In genomic region chr7:46569509-46569908, GRCm38 (mm10) we compare ENCODE assay signal across 8 mouse cellular contexts.
DNase-seq lines count a peak whose midpoint lies in the region; ATAC-seq and TF ChIP-seq lines count a peak whose summit lies in the region.
"Not testable (repeated sequence)": the region's sequence is repeated elsewhere in the genome, so short reads cannot be mapped to it uniquely, and the experiment has no call there.

No protein-coding gene starts in this region.

- H3K27ac ChIP-seq in intestine, embryonic 14.5 days (ENCODE audit: low read depth); liver, adult 2 months (replicated peaks; ENCODE audit: insufficient read depth, low read depth, low read length); midbrain, postnatal 0 days (ENCODE audit: low read depth, low read length); thymus, adult 2 months (ENCODE audit: control insufficient read depth, insufficient read depth, low read length): not testable (repeated sequence)

- not testable (repeated sequence) for H3K4me1 ChIP-seq in intestine, embryonic 14.5 days (replicated peaks; ENCODE audit: control insufficient read depth, insufficient read depth, low read length); liver, adult 2 months (ENCODE audit: control insufficient read depth, insufficient read depth, low read length); midbrain, postnatal 0 days (ENCODE audit: insufficient read depth, low read length); thymus, adult 2 months (replicated peaks; ENCODE audit: control insufficient read depth, insufficient read depth, low read length)

- H3K79me2 ChIP-seq in liver, adult 2 months (ENCODE audit: control insufficient read depth, insufficient read depth, low read length): not testable (repeated sequence)

- WGBS in intestine, embryonic 14.5 days: 79% methylated on average over 8 of the region's 9 CpGs
- whole genome bisulfite sequencing in liver, adult 2 months: 65% methylated on average over 9 of the region's 9 CpGs
- WGBS in midbrain, postnatal 0 days: 71% methylated on average over 9 of the region's 9 CpGs
- 61% methylated on average over 9 of the region's 9 CpGs for WGBS in thymus, adult 2 months

- peak; percentile 80 for DNase-seq in 416B (ENCODE audit: low read depth)
- DNase-seq in ZHBTc4 (ENCODE audit: low read depth, low spot score): peak; percentile 49
- DNase-seq in cerebellum, adult 9-10 months: peak; percentile 76
- DNase-seq in gastrocnemius, postnatal 10 days: peak; percentile 27
- not testable (repeated sequence) for DNase-seq in intestine, embryonic 14.5 days (ENCODE audit: low spot score); midbrain, postnatal 0 days (ENCODE audit: low spot score)
- DNase-seq in liver, adult 2 months (ENCODE audit: extremely low read depth, low read depth, low spot score): peak; percentile 34
- DNase-seq in thymus, adult 2 months: peak; percentile 71

- not testable (repeated sequence) for H3K4me3 ChIP-seq in intestine, embryonic 14.5 days (ENCODE audit: low read depth, low read length); liver, adult 2 months (ENCODE audit: insufficient read depth, low read depth, low read length); midbrain, postnatal 0 days (ENCODE audit: low read depth, low read length); thymus, adult 2 months (ENCODE audit: control insufficient read depth, insufficient read depth, low read length)

- H3K36me3 ChIP-seq in intestine, embryonic 14.5 days (ENCODE audit: control insufficient read depth, insufficient read depth, low read length); liver, adult 2 months (ENCODE audit: control insufficient read depth, insufficient read depth, low read length); midbrain, postnatal 0 days (ENCODE audit: insufficient read depth, low read length); thymus, adult 2 months (ENCODE audit: control insufficient read depth, insufficient read depth, low read length): not testable (repeated sequence)

- TF ChIP-seq CTCF in liver, adult 2 months (IDR thresholded peaks at IDR 0.05; ENCODE audit: low read depth, low read length): peak; percentile 66
- peak; percentile 64 for TF ChIP-seq CTCF in midbrain, postnatal 0 days (IDR thresholded peaks at IDR 0.05)
- TF ChIP-seq CTCF in thymus, adult 2 months (IDR thresholded peaks at IDR 0.05; ENCODE audit: borderline replicate concordance, control insufficient read depth, extremely low read depth, insufficient read depth, low read length, poor library complexity): not testable (repeated sequence)

- ATAC-seq in intestine, embryonic 14.5 days (replicated peaks; ENCODE audit: low FRiP score, low TSS enrichment, low read depth): 0 out of 2 replicates have a peak, but pooled peaks have one; percentile 50
- not testable (repeated sequence) for ATAC-seq in midbrain, postnatal 0 days (ENCODE audit: low FRiP score)

- H3K27me3 ChIP-seq in intestine, embryonic 14.5 days (replicated peaks; ENCODE audit: control insufficient read depth, insufficient read depth, low read length); liver, adult 2 months (ENCODE audit: control insufficient read depth, insufficient read depth, low read length); midbrain, postnatal 0 days (ENCODE audit: insufficient read depth, low read length); thymus, adult 2 months (ENCODE audit: control insufficient read depth, insufficient read depth, low read length): not testable (repeated sequence)

- not testable (repeated sequence) for TF ChIP-seq POLR2A in liver, adult 2 months (IDR thresholded peaks at IDR 0.05; ENCODE audit: extremely low read depth, insufficient read depth, low read length); thymus, adult 2 months (IDR thresholded peaks at IDR 0.05; ENCODE audit: control insufficient read depth, extremely low read depth, insufficient read depth, low read length, poor library complexity)

- not testable (repeated sequence) for H3K9me3 ChIP-seq in intestine, embryonic 14.5 days (ENCODE audit: control insufficient read depth, low read length); midbrain, postnatal 0 days (ENCODE audit: low read length)

- H3K4me2 ChIP-seq in intestine, embryonic 14.5 days (ENCODE audit: low read length); midbrain, postnatal 0 days (ENCODE audit: low read depth, low read length, poor library complexity, severe bottlenecking): not testable (repeated sequence)

- H3K9ac ChIP-seq in intestine, embryonic 14.5 days (ENCODE audit: low read length); liver, adult 2 months (ENCODE audit: low read depth, low read length); midbrain, postnatal 0 days (replicated peaks; ENCODE audit: low read length, poor library complexity, severe bottlenecking): not testable (repeated sequence)
